Mouse (Mus musculus): ENCODE data around the gene Ankrd52.

Ankrd52 gene

GRCm38 (mm10) chr10:128438675-128439279 is 61.9 kb downstream of the Ankrd52 start:
- DNase-seq (ENCODE audit: low read depth, low spot score) = no peak

GRCm38 (mm10) chr10:128440407-128440806 is 63.5 kb downstream of the Ankrd52 start:
- no peak for DNase-seq (ENCODE audit: low read depth, low spot score)

- DNase-seq (ENCODE audit: low read depth, low spot score) = no peak
Measured at GRCm38 (mm10) chr10:128441324-128442119, 64.6 kb downstream of the Ankrd52 start.

GRCm38 (mm10) chr10:128442718-128443117 is 65.8 kb downstream of the Ankrd52 start:
- no peak for DNase-seq (ENCODE audit: low read depth, low spot score)

GRCm38 (mm10) chr10:128444354-128444753 is 67.4 kb downstream of the Ankrd52 start:
- no peak for DNase-seq (ENCODE audit: low read depth, low spot score)

- DNase-seq (ENCODE audit: low read depth, low spot score) = no peak
Measured at GRCm38 (mm10) chr10:128445407-128445806, 68.5 kb downstream of the Ankrd52 start.

- DNase-seq (ENCODE audit: low read depth, low spot score) = no peak
Measured at GRCm38 (mm10) chr10:128451014-128451413, 74.1 kb downstream of the Ankrd52 start.

- no peak for DNase-seq (ENCODE audit: low read depth, low spot score)
Measured at GRCm38 (mm10) chr10:128454471-128454870, 77.6 kb downstream of the Ankrd52 start.

GRCm38 (mm10) chr10:128455280-128455679 is 78.4 kb downstream of the Ankrd52 start:
- peak; percentile 70 for DNase-seq (ENCODE audit: low read depth, low spot score)

- DNase-seq (ENCODE audit: low read depth, low spot score) = no peak
Measured at GRCm38 (mm10) chr10:128457676-128458075, 80.8 kb downstream of the Ankrd52 start.

All from retina, adult 2 months (tissue).